Mouse (Mus musculus): Measurements from ENCODE around the gene Acad8.

- TF ChIP-seq CTCF (IDR thresholded peaks at IDR 0.05; ENCODE audit: insufficient read depth, low read length) (no peak), POLR2A (IDR thresholded peaks at IDR 0.05; ENCODE audit: borderline replicate concordance, extremely low read depth, low read depth, low read length) (no peak)
These were observed 21.6 kb downstream of the Acad8 start for GRCm38 (mm10) chr9:26977754-26978153.
